Mouse (Mus musculus): ENCODE measurements around the gene Ier3. TPM values are rescaled to one million over a fixed set of nuclear protein-coding genes. Genes with fewer than 3 reads are reported as not detected.

Gene Ier3
- total RNA-seq, 2 experiments from 2014 or later: 18.7 to 25.9 TPM

- DNase-seq: peak in 1 of 2 experiments; percentile 20
- intact Hi-C loops (cut with DNase I): no loop called here
These were observed 43.4 kb downstream of the Ier3 start for GRCm38 (mm10) chr17:35864832-35865353.

- DNase-seq: peak; percentile 85
- intact Hi-C loops (cut with DNase I): no loop called here
These were observed 44.2 kb downstream of the Ier3 start, which contains the start of gene Ppp1r18 for GRCm38 (mm10) chr17:35865481-35866280. Gene Ppp1r18, plus strand, starts transcription at chr17:35865593.

DNA sequence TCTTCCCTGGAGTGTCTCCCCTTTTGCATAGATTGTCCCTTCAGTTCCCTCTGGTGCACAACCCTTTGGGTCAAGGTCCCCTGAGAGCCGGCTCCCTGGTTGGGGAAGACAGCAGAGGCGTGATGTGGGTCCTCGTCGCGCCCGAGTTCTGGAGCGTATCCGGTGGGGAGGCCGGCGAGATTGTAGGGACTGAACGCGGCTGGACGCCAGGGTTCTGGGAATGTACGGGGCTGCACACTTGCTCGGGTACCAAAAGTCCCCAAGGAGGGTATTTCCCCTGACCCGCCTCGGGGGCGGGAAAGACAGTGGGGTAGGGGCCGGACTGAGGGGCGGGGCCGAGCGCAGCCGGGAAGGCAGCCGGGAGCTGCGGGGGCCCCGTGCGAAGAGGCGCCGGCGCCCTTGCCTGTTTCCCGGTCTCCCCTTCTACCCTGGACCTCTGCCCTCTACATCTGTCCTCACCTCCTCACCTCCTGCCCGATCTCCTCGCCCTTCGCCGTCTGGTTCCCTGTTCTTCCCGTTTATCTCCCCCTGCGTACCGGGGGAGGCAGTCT, 44.9 kb downstream of the Ier3 start:
- DNase-seq: peak; percentile 84 to 86
- intact Hi-C loops (cut with DNase I): no loop called here

DNA sequence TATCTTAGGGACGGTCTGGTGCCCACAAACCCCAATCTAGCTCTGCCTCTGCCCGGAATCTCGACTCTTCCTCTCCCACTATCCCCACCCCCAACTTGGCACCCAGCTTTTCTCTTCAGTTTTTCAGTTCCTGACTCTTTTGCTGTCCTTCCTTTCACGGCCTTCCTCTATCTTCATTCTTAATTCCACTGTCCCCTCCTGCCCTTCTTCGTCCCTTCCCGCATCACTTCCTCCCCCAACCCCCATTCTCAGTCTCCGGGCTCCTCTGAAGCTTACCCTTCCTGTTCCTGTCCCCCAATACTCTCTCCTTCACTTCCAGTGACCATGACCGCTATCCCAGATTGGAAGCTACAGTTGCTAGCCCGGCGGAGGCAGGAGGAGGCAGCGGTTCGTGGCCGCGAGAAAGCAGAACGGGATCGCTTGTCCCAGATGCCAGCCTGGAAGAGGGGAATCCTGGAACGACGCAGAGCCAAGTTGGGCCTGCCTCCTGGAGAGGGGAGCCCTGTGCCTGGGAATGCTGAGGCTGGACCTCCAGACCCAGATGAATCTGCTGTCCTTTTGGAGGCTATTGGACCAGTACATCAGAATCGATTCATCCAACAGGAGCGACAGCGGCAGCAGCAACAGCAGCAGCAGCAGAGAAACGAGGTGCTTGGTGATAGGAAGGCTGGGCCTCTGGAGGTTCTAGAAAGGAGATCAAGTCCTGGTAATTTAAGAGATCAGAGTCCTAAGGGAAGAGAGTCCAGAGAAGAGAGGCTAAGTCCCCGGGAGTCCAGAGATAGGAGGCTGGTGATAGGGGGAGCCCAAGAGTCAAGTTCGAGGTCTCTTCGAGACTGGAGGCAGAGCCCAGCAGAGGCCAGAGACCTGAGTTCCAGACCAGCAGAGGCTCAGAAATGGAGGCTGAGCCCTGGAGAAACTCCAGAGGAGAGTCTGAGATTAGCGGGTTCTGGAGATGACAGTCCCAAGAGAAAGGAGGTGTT, 45.7 kb downstream of the Ier3 start:
- intact Hi-C loops (cut with DNase I): no loop called here
- peak; percentile 62 to 63 for DNase-seq

DNA sequence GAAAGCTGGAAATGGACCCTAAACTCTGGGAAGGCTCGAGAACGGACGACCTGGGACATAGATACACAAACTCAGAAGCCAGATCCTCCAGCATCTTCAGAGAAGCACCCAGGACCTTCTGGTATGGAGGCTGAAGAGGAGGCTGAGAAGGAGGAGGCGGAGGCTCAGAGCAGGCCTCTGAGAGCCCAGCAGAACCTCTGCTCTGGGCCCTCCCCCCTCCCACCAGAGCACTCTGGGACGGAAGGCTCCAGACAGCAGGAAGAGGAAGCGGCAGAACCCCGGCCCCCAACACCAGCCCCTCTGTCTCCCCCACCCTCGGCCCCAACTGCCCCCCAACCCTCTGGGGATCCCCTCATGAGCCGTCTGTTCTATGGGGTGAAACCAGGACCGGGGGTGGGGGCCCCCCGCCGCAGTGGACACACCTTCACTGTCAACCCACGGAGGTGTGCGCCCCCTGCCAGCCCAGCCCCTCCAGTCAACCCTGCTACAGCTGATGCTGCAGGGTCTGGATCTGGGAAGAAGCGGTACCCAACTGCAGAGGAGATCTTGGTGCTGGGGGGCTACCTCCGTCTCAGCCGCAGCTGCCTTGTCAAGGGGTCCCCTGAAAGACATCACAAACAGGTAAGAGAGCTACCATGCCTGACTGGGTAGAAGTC, 46.8 kb downstream of the Ier3 start:
- intact Hi-C loops (cut with DNase I): no loop called here
- DNase-seq: peak; percentile 41 to 43

DNA sequence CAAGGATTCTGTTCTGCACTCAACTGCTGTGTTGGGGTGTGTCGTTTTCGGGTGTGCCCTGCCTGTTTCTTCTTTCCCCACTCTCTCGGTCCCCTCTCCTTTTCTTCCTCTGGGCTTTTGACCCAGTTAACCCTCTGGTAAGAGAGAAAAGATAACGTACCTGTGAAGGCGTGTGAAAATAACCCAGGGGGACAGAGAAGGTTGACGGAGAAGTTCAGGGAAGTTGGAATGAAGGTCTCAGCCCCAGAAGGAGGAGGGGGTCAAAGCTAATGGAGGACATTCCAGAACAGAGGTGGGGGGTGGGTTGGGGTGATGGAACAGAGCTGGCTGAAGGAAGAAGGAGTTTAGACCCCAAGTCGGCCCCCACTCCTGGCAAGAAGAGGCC, 47.5 kb downstream of the Ier3 start:
- peak in 1 of 2 experiments; percentile 27 for DNase-seq
- intact Hi-C loops (cut with DNase I): no loop called here

GRCm38 (mm10) chr17:35869346-35870067, 48.0 kb downstream of the Ier3 start:
- DNase-seq: peak; percentile 53 to 57
- intact Hi-C loops (cut with DNase I): no loop called here

- peak; percentile 77 to 81 for DNase-seq
- intact Hi-C loops (cut with DNase I): no loop called here
These were observed 48.8 kb downstream of the Ier3 start for GRCm38 (mm10) chr17:35870151-35870883.

DNA sequence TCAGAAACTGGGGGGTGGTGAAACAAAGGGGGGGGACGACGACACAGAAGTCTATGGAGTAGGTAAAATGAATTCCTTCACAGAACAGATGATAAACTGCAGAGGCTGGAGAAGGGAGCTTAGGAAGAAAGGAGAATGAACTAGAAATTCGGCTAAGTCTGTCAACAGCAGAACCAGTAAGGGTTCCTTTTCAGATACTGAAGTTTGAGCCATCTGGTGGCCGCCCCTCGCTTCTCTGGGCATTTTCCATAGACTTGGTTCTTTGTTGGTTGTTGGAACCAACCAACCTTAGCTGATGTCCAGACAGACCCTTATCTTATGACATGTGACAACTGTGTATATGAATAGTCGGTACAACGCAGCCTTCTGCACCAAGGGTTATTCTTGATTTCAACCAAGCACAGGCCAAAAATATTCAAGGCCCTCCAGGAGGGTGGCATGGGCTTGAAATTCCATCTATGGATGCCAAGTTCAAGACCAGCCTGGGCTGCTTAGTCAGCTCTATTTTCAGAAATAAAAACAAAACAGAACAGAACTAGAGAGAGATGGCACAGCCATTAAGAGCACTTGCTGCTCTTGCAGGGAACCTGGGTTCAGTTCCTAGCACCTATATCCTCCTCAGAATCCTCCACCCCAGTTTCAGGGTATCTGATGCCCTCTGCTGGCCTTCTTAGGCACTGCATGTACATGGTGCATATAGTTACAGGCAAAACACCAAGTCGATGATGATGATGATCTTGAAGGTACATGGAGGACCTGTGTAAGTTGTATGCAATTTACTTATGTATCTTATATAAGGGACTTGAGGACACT, 49.6 kb downstream of the Ier3 start:
- DNase-seq: peak in 1 of 2 experiments; percentile 62
- intact Hi-C loops (cut with DNase I): no loop called here

Small RNA genes within 50 kb of the gene (microRNA-seq; reads per million reads assigned to microRNA genes)
- gene Gm28033: 0.71 to 1.7 reads per million in 2 experiments

Other genes starting within 250 kb of the Ier3 start
- not detected for gene Sfta2, start 220.1 kb upstream of the Ier3 start, total RNA-seq (2021)
- gene Gm9573, start 195.0 kb upstream of the Ier3 start, total RNA-seq (2021): not detected
- gene Mucl3, start 178.0 kb upstream of the Ier3 start, total RNA-seq (2021): not detected
- 10 to 100 TPM; 25.2 to 34.0 TPM for gene Vars2, start 154.1 kb upstream of the Ier3 start, total RNA-seq (2021)
- 10 to 100 TPM; 15.5 to 18.7 TPM for gene Gtf2h4, start 147.9 kb upstream of the Ier3 start, total RNA-seq (2021)
- 10 to 100 TPM; 56.8 to 66.6 TPM for gene Ddr1, start 117.1 kb upstream of the Ier3 start, total RNA-seq (2021)
- 100 to 1,000 TPM; 114 to 124 TPM for gene Flot1, start 1.5 kb downstream of the Ier3 start, total RNA-seq (2021)
- 100 to 1,000 TPM; 358 to 363 TPM for gene Tubb5, start 16.6 kb downstream of the Ier3 start, total RNA-seq (2021)
- 10 to 100 TPM; 20.4 to 22.1 TPM for gene Mdc1, start 19.8 kb downstream of the Ier3 start, total RNA-seq (2021)
- 10 to 100 TPM; 12.6 to 13.5 TPM for gene Nrm, start 39.6 kb downstream of the Ier3 start, total RNA-seq (2021)
- gene Ppp1r18, start 43.9 kb downstream of the Ier3 start, total RNA-seq (2021): 10 to 100 TPM; 27.9 to 29.6 TPM
- gene Dhx16, start 58.1 kb downstream of the Ier3 start, total RNA-seq (2021): 10 to 100 TPM; 24.7 to 29.2 TPM
- 10 to 100 TPM; 64.8 to 69.8 TPM for gene 2310061I04Rik, start 75.7 kb downstream of the Ier3 start, total RNA-seq (2021)
- gene Atat1, start 88.4 kb downstream of the Ier3 start, total RNA-seq (2021): 10 to 100 TPM; 12.1 to 16.3 TPM
- gene Mrps18b, start 94.7 kb downstream of the Ier3 start, total RNA-seq (2021): 10 to 100 TPM; 52.8 to 56.2 TPM
- gene Ppp1r10, start 94.8 kb downstream of the Ier3 start, total RNA-seq (2021): 10 to 100 TPM; 43.3 to 45.1 TPM
- 10 to 100 TPM; 64.0 to 67.4 TPM for gene Abcf1, start 148.1 kb downstream of the Ier3 start, total RNA-seq (2021)
- gene Gnl1, start 158.2 kb downstream of the Ier3 start, total RNA-seq (2021): 10 to 100 TPM; 32.8 to 33.1 TPM
- gene Prr3, start 158.6 kb downstream of the Ier3 start, total RNA-seq (2021): 10 to 100 TPM in 1 of 2 experiments, 1 to 10 TPM in 1; 7.9 to 11.0 TPM
- gene H2-T24, start 198.9 kb downstream of the Ier3 start, total RNA-seq (2021): 1 to 10 TPM; 2.2 to 3.3 TPM
- gene H2-T23, start 211.2 kb downstream of the Ier3 start, total RNA-seq (2021): 10 to 100 TPM; 16.6 TPM
- gene H2-T22, start 221.1 kb downstream of the Ier3 start, total RNA-seq (2021): 10 to 100 TPM; 11.0 to 11.8 TPM
- under 1 TPM in 1 of 2 experiments, not detected in 1; 0.15 TPM for gene Gm6034, start 221.3 kb downstream of the Ier3 start, total RNA-seq (2021)
- 1 to 10 TPM; 2.1 to 2.4 TPM for gene Gm11127, start 236.7 kb downstream of the Ier3 start, total RNA-seq (2021)

All from heart, postnatal 10 days (tissue).